ENCODE assay signal across 8 mouse cellular contexts in the genomic region with DNA sequence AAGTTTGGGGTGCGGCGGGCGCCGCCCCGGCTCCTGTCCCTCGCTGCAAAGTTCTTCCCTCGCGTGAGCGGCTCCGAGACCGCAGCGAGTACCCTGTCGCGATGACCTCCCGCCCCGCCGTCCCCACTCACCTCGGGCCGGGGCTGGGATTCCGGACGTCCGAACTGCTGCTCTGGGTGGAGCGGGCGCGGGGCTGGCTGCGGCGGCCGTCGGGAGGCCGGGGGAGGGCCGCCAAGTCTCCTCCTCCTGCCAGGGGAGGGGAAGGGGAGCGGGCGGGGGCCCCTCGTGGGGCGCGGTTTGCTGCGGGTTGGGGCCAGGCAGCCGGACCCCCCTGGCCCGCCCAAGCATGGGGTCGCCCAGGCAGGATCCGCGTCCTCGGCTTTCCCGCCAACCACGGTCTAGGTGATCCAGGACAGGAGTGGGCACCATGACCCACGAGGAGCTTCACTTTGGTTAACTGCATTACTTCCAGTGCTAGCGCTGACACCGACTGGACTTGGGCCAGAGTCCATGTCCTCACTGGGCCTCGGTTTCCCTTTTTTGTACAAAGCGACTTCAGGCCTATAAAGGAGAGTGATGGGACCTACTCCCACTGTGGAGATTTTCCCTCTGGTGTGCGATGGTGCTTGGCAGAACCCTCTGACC. TPM values are rescaled to one million over a fixed set of nuclear protein-coding genes. Genes with fewer than 3 reads are reported as not detected.
A peak's percentile ranks its signal among the peaks of the same experiment; 100 is the strongest.
DNase-seq lines count a peak whose midpoint lies in the region; ATAC-seq lines count a peak whose summit lies in the region.

A gene (minus strand): TSS at position 248 of the 645 bp plus-strand sequence.

- peak within 1 kb of the TSS; percentile 98 for H3K27ac ChIP-seq in embryonic facial prominence, embryonic 10.5 days (replicated peaks)
- peak within 1 kb of the TSS; percentile 70 to 87 for H3K27ac ChIP-seq in heart, embryonic 14.5 days (replicated peaks in 1 of 2; ENCODE audit: control insufficient read depth in 1 of 2, insufficient read depth in 1 of 2, low read depth in 2 of 2, low read length in 2 of 2)
- no peak within 1 kb of the TSS for H3K27ac ChIP-seq in midbrain, embryonic 12.5 days (replicated peaks)

- H3K4me2 ChIP-seq in heart, embryonic 14.5 days (ENCODE audit: low read length): peak within 1 kb of the TSS; percentile 89
- H3K4me2 ChIP-seq in midbrain, embryonic 12.5 days (replicated peaks): peak within 1 kb of the TSS; percentile 75

- DNase-seq in kidney, adult 18-20 months: peak; percentile 58
- no peak for DNase-seq in kidney, adult 9 months
- peak; percentile 79 for DNase-seq in embryonic facial prominence, embryonic 10.5 days (ENCODE audit: low spot score)
- DNase-seq in kidney, postnatal 4 days: peak; percentile 77 to 85
- peak; percentile 54 for DNase-seq in urinary bladder, postnatal 25 days (ENCODE audit: low spot score)
- DNase-seq in left cerebral cortex, postnatal 14 days (ENCODE audit: low spot score in 2 of 2): no peak

- H3K9me3 ChIP-seq in embryonic facial prominence, embryonic 10.5 days: no peaks in the 10 kb centered on the region
- no peaks in the 10 kb centered on the region for H3K9me3 ChIP-seq in heart, embryonic 14.5 days (ENCODE audit: control insufficient read depth, low read length)
- no peaks in the 10 kb centered on the region for H3K9me3 ChIP-seq in midbrain, embryonic 12.5 days

- peaks cover 4% of the 10 kb centered on the region for H3K36me3 ChIP-seq in embryonic facial prominence, embryonic 10.5 days (replicated peaks)
- H3K36me3 ChIP-seq in heart, embryonic 14.5 days (ENCODE audit: control insufficient read depth, insufficient read depth, low read length): peaks cover 2% of the 10 kb centered on the region; the same call in 1 of the 2 replicates
- H3K36me3 ChIP-seq in midbrain, embryonic 12.5 days: no peaks in the 10 kb centered on the region

- peak within 1 kb of the TSS; percentile 94 for H3K9ac ChIP-seq in heart, embryonic 14.5 days (ENCODE audit: low read length)
- H3K9ac ChIP-seq in midbrain, embryonic 12.5 days (replicated peaks): peak within 1 kb of the TSS; percentile 74

- peak; percentile 66 for ATAC-seq in heart, embryonic 14.5 days (ENCODE audit: insufficient number of reproducible peaks, insufficient read depth, low FRiP score, low read depth)
- peak; percentile 45 for ATAC-seq in midbrain, embryonic 12.5 days (ENCODE audit: low FRiP score, low read depth)

- WGBS in embryonic facial prominence, embryonic 10.5 days: 2% methylated on average over 51 of the region's 51 CpGs
- 2% methylated on average over 33 of the region's 51 CpGs for WGBS in heart, embryonic 14.5 days
- 3% methylated on average over 41 of the region's 51 CpGs for WGBS in midbrain, embryonic 12.5 days

- H3K27me3 ChIP-seq in embryonic facial prominence, embryonic 10.5 days (replicated peaks; ENCODE audit: low read depth, poor library complexity, severe bottlenecking): peaks cover 35% of the 10 kb centered on the region
- H3K27me3 ChIP-seq in heart, embryonic 14.5 days (ENCODE audit: control insufficient read depth, insufficient read depth, low read length): no peaks in the 10 kb centered on the region
- peaks cover 48% of the 10 kb centered on the region for H3K27me3 ChIP-seq in midbrain, embryonic 12.5 days

- peak within 1 kb of the TSS; percentile 96 for H3K4me3 ChIP-seq in embryonic facial prominence, embryonic 10.5 days
- peak within 1 kb of the TSS; percentile 88 to 89 for H3K4me3 ChIP-seq in heart, embryonic 14.5 days (ENCODE audit: control insufficient read depth in 1 of 2, insufficient read depth in 1 of 2, low read depth in 1 of 2, low read length in 2 of 2)
- H3K4me3 ChIP-seq in midbrain, embryonic 12.5 days: peak within 1 kb of the TSS; percentile 63

- intact Hi-C loops in left cerebral cortex, postnatal 14 days (cut with DNase I): no loop called here

- peaks cover 63% of the 10 kb centered on the region for H3K4me1 ChIP-seq in embryonic facial prominence, embryonic 10.5 days
- H3K4me1 ChIP-seq in heart, embryonic 14.5 days (ENCODE audit: control insufficient read depth in 2 of 2, insufficient read depth in 2 of 2, low read length in 2 of 2): peaks cover 44 to 58% of the 10 kb centered on the region in 2 experiments
- H3K4me1 ChIP-seq in midbrain, embryonic 12.5 days: peaks cover 31% of the 10 kb centered on the region

RNA-seq across cellular contexts. Expression of the gene that starts here (rescaled TPM):
- polyA plus RNA-seq in embryonic facial prominence, embryonic 10.5 days (2016; fragmentation: Nextera tagmentation; extraction: Ambion mirVana): 23.0 and 24.1 TPM in 2 replicates
- polyA plus RNA-seq in heart, embryonic 14.5 days (2014; fragmentation: Nextera tagmentation; extraction: Ambion mirVana): 20.8 and 25.8 TPM in 2 replicates
- polyA plus RNA-seq in midbrain, embryonic 12.5 days (2016; fragmentation: Nextera tagmentation; extraction: Ambion mirVana): 16.3 and 18.1 TPM in 2 replicates
- 1 to 10 TPM; 2.0 to 2.4 TPM for total RNA-seq in left cerebral cortex, postnatal 14 days (2021)

Comparison
In these comparisons a context has a peak if more than half of its experiments do, and no peak if none do; other contexts are left out.
1. DNase-seq: peak in kidney, adult 18-20 months (single experiment), embryonic facial prominence, embryonic 10.5 days (single experiment), kidney, postnatal 4 days (2 of 2) and urinary bladder, postnatal 25 days (single experiment); none in kidney, adult 9 months (single experiment) and left cerebral cortex, postnatal 14 days (0 of 2).
2. Peak in every context shown above with its lines, with median percentiles within 50 percentile points of each other: H3K4me3 ChIP-seq.